Mouse (Mus musculus) neural tube, embryonic 12.5 days (tissue): ENCODE results near the gene Il27ra. TPM values are rescaled to one million over a fixed set of nuclear protein-coding genes. Genes with fewer than 3 reads are reported as not detected.
"Not testable (repeated sequence)": the region's sequence is repeated elsewhere in the genome, so short reads cannot be mapped to it uniquely, and the experiment has no call there.

Experiments used
- ATAC-seq: fragments of 200-750 bp; cut with Nextera tagmentation; 2 replicates; pipeline ENCODE4 v1.8.0; 2017; ENCODE audit warnings: low read depth, mild to moderate bottlenecking, moderate TSS enrichment, moderate library complexity; ENCODE audit not compliant: low FRiP score
- H3K27ac ChIP-seq: fragments of 300-500 bp; sonication (generic); 2 replicates; pipeline ENCODE4 v1.5.1; 2016
- H3K27me3 ChIP-seq: fragments of 300-500 bp; sonication (generic); replicated peaks from 2 replicates; pipeline ENCODE4 v1.6.1; 2016; ENCODE audit warnings: mild to moderate bottlenecking
- H3K36me3 ChIP-seq: fragments of 300-500 bp; sonication (generic); 2 replicates; pipeline ENCODE4 v1.6.1; 2016; ENCODE audit warnings: mild to moderate bottlenecking
- H3K4me1 ChIP-seq: fragments of 300-500 bp; sonication (generic); 2 replicates; pipeline ENCODE4 v1.6.1; 2016
- H3K4me2 ChIP-seq: fragments of 300-500 bp; sonication (generic); replicated peaks from 2 replicates; pipeline ENCODE4 v1.6.1; 2016; ENCODE audit warnings: mild to moderate bottlenecking
- H3K4me3 ChIP-seq: fragments of 300-500 bp; sonication (generic); 2 replicates; pipeline ENCODE4 v1.5.1; 2016
- H3K9ac ChIP-seq: fragments of 300-500 bp; sonication (generic); 2 replicates; pipeline ENCODE4 v1.6.1; 2016; ENCODE audit warnings: mild to moderate bottlenecking
- H3K9me3 ChIP-seq: fragments of 300-500 bp; sonication (generic); 2 replicates; pipeline ENCODE4 v1.6.1; 2016; ENCODE audit warnings: mild to moderate bottlenecking
- WGBS: fragments of 180-500 bp; shearing (Covaris S2); methylation state at CpG from one replicate; pipeline ENCODE4 v1.1.7; 2016; 5-methylcytosine and 5-hydroxymethylcytosine counted together
- polyA plus RNA-seq: library from polyadenylated mRNA; unstranded; fragments of >200 nt; fragmentation: Nextera tagmentation; extraction: Ambion mirVana; gene quantifications from 2 replicates; pipeline ENCODE4 v1.2.1, GENCODE M21; 2016

Il27ra gene
- polyA plus RNA-seq, 1 experiment from 2014 or later, result 0.29 TPM

DNA sequence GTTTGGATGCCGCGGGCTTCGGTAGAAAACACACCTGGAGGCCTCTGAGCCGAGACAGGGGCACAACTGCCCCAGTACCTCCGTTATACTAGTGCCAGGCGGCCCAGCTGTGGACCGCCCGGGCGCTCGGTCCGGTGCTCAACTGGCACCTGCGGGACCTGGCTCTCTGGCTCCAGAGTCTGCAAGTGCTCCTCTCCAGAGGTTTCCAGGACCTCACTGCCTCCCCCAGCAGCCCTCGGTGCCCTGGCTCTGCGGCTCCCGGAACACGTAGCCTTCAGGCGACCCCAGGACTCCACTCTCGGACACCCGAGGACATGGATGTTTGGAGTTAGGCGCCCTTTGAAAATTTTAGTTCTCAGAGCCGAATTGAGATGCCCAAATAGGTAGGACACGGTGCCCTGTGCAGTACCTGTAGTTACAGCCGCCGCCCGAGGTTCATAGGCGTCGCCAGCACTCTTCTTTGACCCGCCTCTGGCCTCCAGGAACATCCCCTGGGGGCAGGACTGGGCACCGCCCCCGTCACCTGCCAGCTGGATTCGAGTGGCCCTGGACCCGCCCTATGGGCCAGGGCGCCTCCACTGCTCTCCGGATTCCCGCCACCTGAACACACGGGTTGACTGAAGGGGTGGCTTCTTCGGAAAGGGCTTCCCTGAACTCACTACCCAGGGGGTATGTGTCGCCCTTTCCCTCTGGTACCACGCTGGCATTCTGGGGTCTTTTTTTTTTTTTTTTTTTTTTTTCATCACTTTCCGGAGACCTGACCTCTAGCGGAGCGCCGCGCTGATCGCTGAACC is 30.5 kb downstream of the Il27ra start, which contains the start of gene 2210011C24Rik:
Gene 2210011C24Rik (minus strand): TSS at position 467 of the 794 bp plus-strand sequence.
- H3K27ac ChIP-seq, result no peak within 1 kb of the TSS
- H3K4me3 ChIP-seq, result peak within 1 kb of the TSS; percentile 49
- no peak for ATAC-seq
- H3K27me3 ChIP-seq, result peaks cover 37% of the 10 kb centered on the region
- H3K36me3 ChIP-seq, result no peaks in the 10 kb centered on the region
- peak within 1 kb of the TSS; percentile 96 for H3K4me2 ChIP-seq
- H3K4me1 ChIP-seq, result peaks cover 24% of the 10 kb centered on the region
- peak within 1 kb of the TSS; percentile 65 for H3K9ac ChIP-seq
- no peaks in the 10 kb centered on the region for H3K9me3 ChIP-seq
- WGBS, result under 1% methylated on average over 45 of the region's 45 CpGs

DNA sequence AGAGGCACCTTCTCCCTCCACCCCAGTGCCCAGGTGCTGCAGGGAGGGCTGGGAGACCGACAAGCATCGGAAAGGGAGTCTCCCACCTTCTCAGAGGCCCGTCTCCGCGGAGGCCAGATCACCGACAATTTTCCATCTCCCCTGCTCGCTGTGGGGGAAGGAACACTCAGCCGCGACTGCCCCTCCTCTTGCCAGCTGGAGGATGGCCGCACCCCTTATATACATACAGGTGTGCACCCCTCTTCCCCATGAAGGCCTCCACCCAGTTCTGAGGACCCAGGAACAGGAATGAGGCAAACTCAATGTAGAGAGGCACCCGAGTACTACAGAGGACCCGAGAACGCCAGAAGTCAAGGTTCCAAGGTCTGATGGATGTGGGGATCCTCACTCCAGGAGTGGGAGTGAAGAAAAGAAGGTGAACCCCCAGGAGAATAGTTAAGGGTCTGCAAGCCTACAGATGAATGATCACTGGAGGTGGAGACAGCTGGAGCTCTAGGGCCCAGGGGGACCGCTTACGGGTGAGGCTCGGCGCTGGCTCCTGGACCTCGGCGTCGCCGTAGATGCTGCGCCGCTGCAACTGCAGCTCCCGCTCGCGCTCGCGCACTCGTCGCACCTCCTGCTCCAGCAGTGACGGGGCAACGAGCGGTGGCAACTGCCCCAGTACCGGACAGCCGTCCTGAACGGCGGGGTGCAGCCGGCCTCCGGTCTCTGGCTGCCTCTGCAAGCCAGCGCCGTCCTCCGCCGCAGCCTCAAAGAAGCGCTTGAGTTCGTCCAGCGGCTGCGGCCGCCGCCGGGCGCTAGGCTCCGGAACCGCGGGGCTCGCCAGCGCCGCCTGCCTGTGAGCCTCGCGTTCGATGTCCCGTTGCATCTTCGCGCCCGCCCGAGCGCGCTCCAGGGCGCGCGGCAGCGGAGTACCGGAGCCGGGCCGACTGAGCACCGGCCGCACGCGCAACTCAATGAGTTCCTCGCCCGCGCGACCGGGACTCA is 31.5 kb downstream of the Il27ra start:
- WGBS, result 2% methylated on average over 83 of the region's 83 CpGs
- Histone ChIP-seq H3K9me3 (no peaks in the 10 kb centered on the region), H3K27me3 (peaks cover 37% of the 10 kb centered on the region), H3K27ac (no peak overlapping the region), H3K4me3 (peak overlapping the region; percentile 49), H3K4me1 (peaks cover 24% of the 10 kb centered on the region), H3K9ac (peak overlapping the region; percentile 65), H3K36me3 (no peaks in the 10 kb centered on the region), H3K4me2 (peak overlapping the region; percentile 96)
- ATAC-seq, result peak; percentile 46

DNA sequence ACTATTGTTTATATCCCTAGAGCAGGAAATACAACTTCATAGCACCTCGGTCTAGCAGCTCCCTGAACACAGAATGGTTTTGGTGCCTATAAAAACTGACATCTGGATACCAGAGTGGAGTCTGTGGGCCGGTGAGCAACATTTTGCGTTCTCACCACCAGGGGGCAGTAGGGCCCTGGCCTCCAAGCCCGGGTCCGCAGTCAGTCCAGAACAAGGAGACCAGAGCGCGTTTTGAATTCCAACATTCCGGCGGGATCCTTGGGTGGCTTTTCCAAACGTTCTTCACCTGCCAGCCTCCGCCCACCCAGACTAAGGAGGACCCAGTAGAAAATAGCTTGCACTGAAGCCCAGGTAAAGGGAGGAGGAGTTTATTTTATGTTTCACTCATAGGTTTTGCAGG is 32.5 kb downstream of the Il27ra start:
- Histone ChIP-seq H3K4me2 (no peak overlapping the region), H3K27ac (no peak overlapping the region), H3K27me3 (peaks cover 37% of the 10 kb centered on the region), H3K4me1 (peaks cover 27% of the 10 kb centered on the region), H3K4me3 (no peak overlapping the region), H3K9me3 (no peaks in the 10 kb centered on the region), H3K9ac (no peak overlapping the region), H3K36me3 (no peaks in the 10 kb centered on the region)
- 2% methylated on average over 11 of the region's 11 CpGs for WGBS
- 0 out of 2 replicates have a peak, but pooled peaks have one; percentile 14 for ATAC-seq

DNA sequence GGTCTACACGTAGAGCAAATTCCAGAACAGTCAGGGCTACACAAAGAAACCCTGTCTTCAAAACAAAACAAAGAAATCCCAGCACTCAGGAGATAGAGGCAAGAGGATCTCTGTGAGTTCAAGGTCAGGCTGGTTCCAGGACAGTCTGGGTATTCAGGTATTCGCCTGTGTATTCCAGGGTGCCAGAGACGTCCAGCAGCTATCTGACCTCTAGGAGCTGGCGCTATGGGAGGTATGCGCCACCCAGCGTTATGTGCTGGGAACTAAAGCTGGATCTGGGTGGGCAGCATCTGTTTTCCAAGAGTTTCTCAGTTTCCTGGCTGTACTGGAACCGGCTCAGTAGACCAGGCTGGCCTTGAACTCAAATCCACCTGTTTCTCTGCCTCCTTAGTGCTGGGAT is 34.0 kb downstream of the Il27ra start:
- Histone ChIP-seq H3K4me1 (peaks cover 33% of the 10 kb centered on the region), H3K9me3 (no peaks in the 10 kb centered on the region), H3K27ac (no peak overlapping the region), H3K4me3 (no peak overlapping the region), H3K4me2 (no peak overlapping the region), H3K27me3 (peaks cover 34% of the 10 kb centered on the region), H3K9ac (no peak overlapping the region), H3K36me3 (no peaks in the 10 kb centered on the region)
- WGBS, result 29% methylated on average over 7 of the region's 7 CpGs
- ATAC-seq, result no peak

DNA sequence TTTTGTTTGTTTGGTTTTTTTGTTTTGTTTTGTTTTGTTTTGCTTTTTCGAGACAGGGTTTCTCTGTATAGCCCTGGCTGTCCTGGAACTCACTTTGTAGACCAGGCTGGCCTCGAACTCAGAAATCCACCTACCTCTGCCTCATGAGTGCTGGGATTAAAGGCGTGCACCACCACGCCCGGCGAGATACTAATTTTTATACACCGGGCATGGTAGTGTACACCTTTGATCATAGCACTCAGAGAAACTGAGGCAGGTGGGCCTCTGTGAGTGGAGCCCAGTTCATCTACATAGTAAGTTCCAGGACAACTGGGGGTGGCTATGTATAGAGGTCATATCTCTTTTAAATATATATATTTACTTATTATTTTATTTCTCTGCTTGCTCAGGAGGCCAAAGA is 36.9 kb downstream of the Il27ra start:
- peaks cover 12% of the 10 kb centered on the region; the same call in 1 of the 2 replicates for H3K36me3 ChIP-seq
- not testable (repeated sequence) for ATAC-seq, H3K4me2 ChIP-seq, H3K9ac ChIP-seq, H3K4me3 ChIP-seq, H3K9me3 ChIP-seq, H3K27ac ChIP-seq
- 96% methylated on average over 7 of the region's 7 CpGs for WGBS
- peaks cover 16% of the 10 kb centered on the region for H3K4me1 ChIP-seq
- peaks cover 20% of the 10 kb centered on the region for H3K27me3 ChIP-seq

DNA sequence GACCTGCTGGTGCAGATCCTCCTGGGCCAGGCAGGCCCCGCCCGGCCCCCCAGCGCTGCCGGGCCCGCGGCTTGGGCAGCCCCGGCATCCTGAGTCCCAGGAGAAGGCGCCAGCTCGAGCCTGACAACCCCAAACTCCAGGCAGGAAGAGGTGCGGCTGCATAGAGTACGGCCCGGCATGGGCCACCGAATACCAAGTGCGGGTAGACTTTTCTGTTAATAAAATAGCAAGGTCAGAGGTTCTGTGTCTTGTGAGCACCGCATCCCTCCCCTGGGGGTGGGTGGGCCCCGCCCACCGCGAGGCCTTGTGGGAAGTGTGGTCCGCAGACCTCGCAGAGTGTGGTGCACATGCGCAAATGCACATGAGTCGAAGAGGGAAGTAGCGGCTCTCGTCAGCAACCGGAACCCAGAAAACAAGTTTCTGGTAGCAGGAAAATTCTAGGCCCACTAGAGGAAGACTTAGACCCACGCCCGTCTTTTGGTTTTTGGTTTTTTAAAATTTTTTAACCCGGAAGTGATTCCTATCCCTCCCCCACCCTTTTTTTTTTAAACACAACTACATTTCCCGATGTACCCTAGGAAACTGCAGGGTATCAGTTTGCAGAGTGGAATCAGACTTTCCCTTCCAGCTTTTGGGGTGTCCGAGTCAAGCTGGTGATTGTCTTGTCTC is 37.7 kb downstream of the Il27ra start:
- Histone ChIP-seq H3K36me3 (peaks cover 20% of the 10 kb centered on the region), H3K4me2 (peak overlapping the region; percentile 90), H3K27me3 (peaks cover 22% of the 10 kb centered on the region), H3K4me1 (peaks cover 18% of the 10 kb centered on the region), H3K9me3 (no peaks in the 10 kb centered on the region), H3K4me3 (peak overlapping the region; percentile 56), H3K9ac (peak overlapping the region; percentile 77), H3K27ac (no peak overlapping the region)
- peak; percentile 84 for ATAC-seq
- WGBS, result 1% methylated on average over 30 of the region's 30 CpGs

DNA sequence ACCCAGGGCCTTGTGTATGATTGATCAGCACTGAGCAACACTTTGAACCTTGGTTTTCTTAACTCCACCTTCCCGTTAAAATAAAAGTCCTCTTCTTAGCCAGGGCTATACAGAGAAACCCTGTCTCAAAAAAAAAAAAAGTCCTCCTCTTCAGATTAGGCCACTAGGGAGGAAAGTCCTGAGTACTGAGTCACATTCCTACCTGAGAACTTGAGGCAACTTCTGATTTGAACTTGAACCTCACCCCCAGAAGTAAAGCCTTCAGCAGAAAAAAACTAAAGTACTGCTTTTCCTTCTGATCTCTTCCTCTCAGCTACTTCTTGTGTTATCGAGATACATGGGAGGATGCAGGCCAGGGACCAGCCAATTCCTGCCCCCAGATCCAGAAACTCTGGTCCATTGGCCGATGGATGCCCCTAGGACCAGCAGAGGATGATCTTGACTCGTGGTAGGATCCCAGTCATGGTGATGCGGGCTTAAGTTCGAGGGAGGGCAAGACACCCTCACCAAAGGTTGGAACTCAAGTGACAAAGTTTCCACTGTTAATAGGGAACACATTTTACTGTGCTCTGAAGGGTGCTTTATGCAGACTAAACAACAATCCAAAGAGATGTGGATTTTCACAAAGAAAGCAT is 38.7 kb downstream of the Il27ra start:
- 83% methylated on average over 6 of the region's 6 CpGs for WGBS
- Histone ChIP-seq H3K36me3 (peaks cover 25% of the 10 kb centered on the region), H3K4me1 (peaks cover 27% of the 10 kb centered on the region), H3K9me3 (no peaks in the 10 kb centered on the region), H3K27ac (no peak overlapping the region), H3K27me3 (peaks cover 25% of the 10 kb centered on the region), H3K4me2 (peak overlapping the region; percentile 90), H3K4me3 (peak overlapping the region; percentile 56; the same call in 1 of the 2 replicates), H3K9ac (peak overlapping the region; percentile 77; the same call in 1 of the 2 replicates)
- ATAC-seq, result no peak

DNA sequence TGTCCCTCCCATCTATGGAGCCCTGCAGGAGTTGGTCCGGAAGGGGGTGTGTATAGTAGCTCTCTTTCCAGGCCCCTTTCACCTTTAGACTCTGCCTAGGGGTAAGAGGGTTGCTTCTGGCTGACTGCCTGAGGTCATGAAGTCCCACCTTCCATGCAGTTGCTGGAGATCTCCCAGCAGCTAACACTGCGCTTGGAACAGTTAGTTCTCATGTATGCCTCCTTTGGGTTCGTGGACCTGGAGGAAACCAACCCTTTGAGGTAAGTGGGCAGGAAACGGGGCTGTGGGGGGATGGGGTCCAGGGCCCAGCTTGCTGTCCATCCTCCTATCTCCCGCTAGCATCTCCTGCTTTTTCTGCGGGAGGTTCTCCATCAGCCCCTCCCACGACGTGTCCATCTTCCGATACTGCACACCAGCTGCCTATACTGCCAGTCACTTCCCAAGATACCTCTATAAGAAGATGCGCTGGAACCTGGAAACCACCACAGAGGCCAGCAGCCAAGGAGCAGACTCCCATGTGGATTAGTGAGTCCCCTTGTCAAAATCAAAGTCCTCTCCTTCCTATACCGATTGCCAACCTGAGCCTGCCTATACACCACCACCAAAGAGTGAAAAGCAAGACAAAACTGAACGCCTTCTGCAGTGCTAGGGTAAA is 39.3 kb downstream of the Il27ra start:
- ATAC-seq, result no peak
- peaks cover 25% of the 10 kb centered on the region for H3K27me3 ChIP-seq
- WGBS, result 68% methylated on average over 12 of the region's 12 CpGs
- H3K4me2 ChIP-seq, result no peak overlapping the region
- no peaks in the 10 kb centered on the region for H3K9me3 ChIP-seq
- H3K4me3 ChIP-seq, result no peak overlapping the region
- H3K27ac ChIP-seq, result no peak overlapping the region
- H3K4me1 ChIP-seq, result peaks cover 29% of the 10 kb centered on the region
- H3K36me3 ChIP-seq, result peaks cover 25% of the 10 kb centered on the region
- H3K9ac ChIP-seq, result no peak overlapping the region

DNA sequence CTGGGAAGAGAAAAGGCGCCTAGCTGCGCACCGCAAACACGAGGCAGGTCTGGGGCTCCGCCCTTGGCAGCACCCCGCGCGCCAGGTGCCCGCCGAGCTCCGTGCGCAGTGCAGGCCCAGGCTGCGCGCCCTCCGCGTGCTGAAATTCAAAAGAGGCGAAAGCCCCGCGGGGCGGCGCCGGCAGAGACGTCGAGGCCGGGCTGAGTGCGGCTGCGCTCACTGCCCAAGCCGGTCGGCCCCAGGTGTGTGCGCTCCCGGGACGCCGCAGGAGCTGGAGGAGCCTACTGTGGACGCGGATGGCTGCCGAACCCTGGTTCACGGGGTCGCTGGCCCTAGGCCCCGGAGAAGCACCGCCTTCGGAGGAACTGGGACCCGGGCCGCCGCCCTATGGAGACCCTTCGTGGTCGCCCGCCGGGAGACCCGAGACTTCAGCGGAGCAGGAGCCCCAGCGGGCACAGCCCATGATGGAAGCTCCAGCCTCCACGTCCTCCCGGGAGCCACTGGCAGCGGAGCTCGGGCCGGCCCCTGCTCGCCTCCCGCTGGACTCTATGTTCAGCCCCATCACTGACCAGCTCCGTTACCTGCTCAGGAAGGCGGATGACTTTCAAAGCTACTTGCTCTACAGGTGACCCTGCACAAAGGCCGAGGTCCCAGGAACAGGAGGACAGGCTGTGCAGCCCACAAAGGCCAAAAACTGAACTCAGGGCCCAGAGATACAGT is 40.9 kb downstream of the Il27ra start, which contains the start of gene 1700067K01Rik:
Gene 1700067K01Rik (plus strand): TSS at position 222 of the 720 bp plus-strand sequence.
- H3K4me2 ChIP-seq, result peak within 1 kb of the TSS; percentile 45
- peaks cover 25% of the 10 kb centered on the region for H3K27me3 ChIP-seq
- H3K4me1 ChIP-seq, result peaks cover 29% of the 10 kb centered on the region
- H3K27ac ChIP-seq, result no peak within 1 kb of the TSS
- no peaks in the 10 kb centered on the region for H3K9me3 ChIP-seq
- 14% methylated on average over 61 of the region's 61 CpGs for whole genome bisulfite sequencing
- H3K4me3 ChIP-seq, result peak within 1 kb of the TSS; percentile 11; the same call in 1 of the 2 replicates
- H3K36me3 ChIP-seq, result peaks cover 25% of the 10 kb centered on the region
- no peak for ATAC-seq
- peak within 1 kb of the TSS; percentile 35; the same call in 1 of the 2 replicates for H3K9ac ChIP-seq

DNA sequence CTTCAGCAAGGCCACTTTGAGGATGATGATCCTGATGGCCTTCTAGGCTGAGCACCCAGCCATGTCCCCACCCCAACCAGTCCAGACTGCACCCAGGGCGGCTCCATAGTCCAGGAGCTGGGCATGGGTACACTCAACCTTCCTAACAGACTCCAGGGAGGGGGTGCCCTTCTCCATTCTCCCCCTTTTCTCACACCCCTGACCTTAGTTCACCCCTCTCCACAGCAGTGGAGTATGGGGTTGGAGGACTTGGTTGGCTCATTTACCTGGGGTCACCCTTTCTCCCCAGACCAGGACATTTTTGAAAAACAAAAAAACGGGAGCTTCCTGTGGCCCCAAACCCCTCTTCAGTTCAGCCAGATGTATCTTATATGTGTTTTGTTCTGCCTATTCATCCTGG is 42.6 kb downstream of the Il27ra start:
- 94% methylated on average over 2 of the region's 2 CpGs for WGBS
- Histone ChIP-seq H3K9ac (no peak overlapping the region), H3K9me3 (no peaks in the 10 kb centered on the region), H3K27me3 (peaks cover 25% of the 10 kb centered on the region), H3K4me3 (no peak overlapping the region), H3K27ac (no peak overlapping the region), H3K36me3 (peaks cover 30% of the 10 kb centered on the region), H3K4me2 (peak overlapping the region; percentile 89), H3K4me1 (peaks cover 29% of the 10 kb centered on the region)
- no peak for ATAC-seq
